Comparison of ENCODE assay signal across 11 mouse cellular contexts in the genomic region with DNA sequence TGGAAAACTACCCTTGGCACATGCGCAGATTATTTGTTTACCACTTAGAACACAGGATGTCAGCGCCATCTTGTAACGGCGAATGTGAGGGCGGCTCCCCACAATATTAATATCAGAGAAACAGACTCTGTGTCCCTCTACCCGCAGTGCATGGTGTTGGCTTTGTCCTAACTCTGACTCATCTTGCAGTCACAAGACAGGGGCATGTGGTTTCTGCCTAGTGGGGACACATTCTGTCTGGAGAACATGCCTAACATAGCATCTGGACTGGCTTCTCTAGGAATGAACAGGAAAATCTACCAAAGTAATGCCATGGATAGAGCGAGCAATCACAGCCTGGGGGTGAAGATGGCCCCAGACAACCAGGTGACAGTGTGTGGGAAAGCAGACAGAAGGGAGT. TPM values are rescaled to one million over a fixed set of nuclear protein-coding genes. Genes with fewer than 3 reads are reported as not detected.
"Had no signal": no experiment of that assay in that cellular context is flagged by ENCODE, and none has a peak within 500 bp of the region (broad histone marks: within the 10 kb centered on the region; RNA-seq: fewer than 3 reads in every experiment).

No protein-coding gene starts in this region.

- DNase-seq: kidney, adult 9 months; kidney, postnatal 36 days; lung, adult 2 months; lung, postnatal 36 days; retina, postnatal 1 day; right cerebral cortex, postnatal 4 days; spleen, adult 18-20 months; thymus, adult 2 months; thymus, postnatal 25 days had no signal

RNA-seq across cellular contexts. Expression of a gene that starts 23.9 kb away (rescaled TPM):
- total RNA-seq: megakaryocyte progenitor cell, adult 5-6 weeks; monocyte, adult 5-6 weeks had no signal
